Mouse (Mus musculus): ENCODE results near the gene Cog2.

Cog2 gene

DNA sequence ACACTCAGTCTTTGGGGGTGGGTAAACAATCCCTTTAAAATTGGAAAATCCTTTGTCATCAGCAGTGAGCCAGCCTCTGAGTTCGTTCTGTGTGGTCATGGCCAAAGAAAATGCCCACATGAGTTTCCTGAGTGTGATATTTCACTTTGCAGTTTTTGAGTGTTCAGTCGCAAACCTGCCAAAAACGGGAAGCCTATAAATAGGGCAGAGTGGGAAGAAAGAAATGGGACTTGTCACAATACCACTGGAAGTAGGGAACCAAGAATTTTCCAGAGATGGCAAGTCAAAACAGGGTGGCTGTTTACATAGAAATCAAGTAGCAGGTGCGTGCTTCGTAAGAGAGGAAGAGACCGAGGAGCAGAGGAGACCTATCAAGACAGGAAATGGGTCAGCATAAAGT, 4.0 kb upstream of the Cog2 start:
- DNase-seq (ENCODE audit: low spot score): no peak

DNA sequence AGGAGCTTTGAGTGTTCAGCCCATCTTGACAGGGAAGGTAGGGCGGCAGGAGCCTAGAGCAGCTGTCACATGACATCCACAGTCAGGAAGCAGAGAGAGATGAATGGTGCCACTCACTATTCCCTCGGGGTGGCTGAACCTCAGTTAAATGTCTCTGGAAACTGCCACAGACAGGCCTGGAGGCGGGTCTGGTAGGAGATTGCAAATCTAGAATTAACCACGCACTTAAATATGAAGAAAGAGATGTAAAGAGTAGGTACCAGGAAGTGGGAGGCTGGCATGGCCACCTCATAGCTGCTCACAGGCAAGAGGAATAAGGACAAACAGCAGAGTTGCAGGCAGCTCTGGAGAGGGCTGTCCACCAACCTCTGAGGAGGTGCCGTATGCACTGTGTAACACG, 3.4 kb upstream of the Cog2 start:
- no peak for DNase-seq (ENCODE audit: low spot score)

DNA sequence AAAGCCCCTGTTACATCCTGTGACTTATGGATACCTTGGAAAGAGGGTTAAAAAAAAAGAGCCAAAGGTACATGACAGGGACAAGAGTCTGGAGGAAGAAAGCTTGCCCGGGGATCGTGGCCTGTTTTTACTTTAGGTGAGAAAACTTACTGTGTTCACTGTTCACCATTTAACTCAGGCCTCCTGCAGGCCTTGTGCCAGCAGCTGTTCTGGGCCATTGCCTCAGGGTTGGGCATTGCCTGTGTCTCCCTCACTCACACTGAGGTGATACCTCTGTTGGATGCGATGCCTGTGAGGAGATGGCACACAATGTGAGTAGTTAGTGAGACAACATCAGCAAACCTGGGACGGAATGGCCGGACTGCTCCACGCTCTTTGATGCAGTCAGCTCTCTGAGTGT, 1.4 kb downstream of the Cog2 start:
- no peak for DNase-seq (ENCODE audit: low spot score)

DNA sequence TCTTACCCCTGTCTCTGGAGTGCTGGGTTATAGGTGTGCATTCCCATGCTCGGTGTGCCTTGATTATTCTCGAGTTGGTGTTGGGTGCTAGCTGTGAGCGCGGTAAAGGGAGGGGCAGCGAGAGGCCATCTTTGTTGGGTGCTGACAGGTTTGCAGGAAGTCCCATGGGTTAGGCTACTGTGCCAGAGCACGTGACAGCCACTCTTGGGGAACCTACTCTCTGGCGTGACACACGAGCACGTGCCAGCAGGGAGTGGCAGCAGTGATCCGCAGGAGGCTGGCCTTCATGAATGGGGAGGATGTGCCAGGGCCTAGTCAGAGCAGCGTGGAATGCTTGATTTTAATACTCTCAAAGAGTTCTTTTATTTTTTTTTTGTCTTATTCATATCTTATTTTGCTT, 5.7 kb downstream of the Cog2 start:
- no peak for DNase-seq (ENCODE audit: low spot score)

DNA sequence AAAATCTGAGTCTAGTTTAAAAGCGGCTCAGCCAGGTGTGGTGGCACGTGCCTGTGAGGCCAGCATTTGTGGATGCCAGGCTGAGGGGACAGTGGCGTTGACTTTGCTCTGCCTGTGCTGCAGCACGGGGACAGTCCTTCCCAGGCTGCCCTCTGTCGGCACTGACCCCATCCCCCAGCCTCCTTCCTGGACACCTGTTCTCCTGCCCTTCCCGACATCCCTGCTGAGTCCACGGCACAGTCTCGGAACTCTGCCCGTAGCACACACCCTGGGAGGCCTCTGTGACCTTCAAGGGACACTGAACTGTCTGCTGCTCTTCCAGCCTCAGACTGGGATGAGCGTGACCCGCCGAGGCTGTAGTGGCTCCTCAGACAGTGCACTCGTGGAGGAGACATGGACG, 9.5 kb downstream of the Cog2 start:
- DNase-seq (ENCODE audit: low spot score): no peak

DNA sequence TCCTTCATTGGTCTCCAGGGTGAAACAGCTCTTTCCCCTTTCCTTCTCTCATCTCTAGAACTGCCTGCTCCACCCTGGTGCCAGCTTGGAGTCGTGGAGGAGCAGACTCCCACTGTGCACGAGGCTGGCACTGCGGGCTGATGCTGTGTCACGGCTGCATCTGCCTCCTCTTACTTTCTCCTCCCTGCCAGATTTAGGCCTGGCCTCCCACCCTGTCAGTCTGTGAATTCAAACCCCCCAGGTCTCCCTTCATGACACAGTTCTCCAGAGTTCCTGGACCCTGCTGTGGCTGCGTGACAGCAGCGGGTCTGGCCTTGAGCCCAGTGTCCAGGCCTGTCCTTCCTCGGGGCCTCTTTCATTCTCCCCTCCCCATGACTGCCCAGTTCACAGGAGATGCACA, 10.0 kb downstream of the Cog2 start:
- no peak for DNase-seq (ENCODE audit: low spot score)

DNA sequence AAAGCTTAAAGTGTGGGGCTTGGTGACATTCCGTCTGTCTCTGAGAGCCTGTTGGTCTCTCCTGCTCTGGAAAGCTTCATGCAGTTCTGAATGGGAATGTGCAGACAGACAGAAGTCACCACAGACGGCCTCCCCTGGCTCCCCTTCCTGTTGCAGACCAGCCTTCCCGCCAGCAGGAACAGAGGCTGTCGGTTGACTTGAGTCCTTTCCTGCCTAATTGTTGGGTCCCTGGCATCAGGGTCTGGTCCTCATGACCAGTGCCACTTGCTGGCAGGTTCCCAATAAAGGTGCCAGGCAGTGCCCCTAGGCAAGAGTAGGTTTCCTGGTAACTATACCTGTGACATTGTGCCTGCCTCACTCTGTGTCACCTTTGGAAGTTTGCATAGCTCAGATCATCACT, 10.4 kb downstream of the Cog2 start:
- DNase-seq (ENCODE audit: low spot score): no peak

DNA sequence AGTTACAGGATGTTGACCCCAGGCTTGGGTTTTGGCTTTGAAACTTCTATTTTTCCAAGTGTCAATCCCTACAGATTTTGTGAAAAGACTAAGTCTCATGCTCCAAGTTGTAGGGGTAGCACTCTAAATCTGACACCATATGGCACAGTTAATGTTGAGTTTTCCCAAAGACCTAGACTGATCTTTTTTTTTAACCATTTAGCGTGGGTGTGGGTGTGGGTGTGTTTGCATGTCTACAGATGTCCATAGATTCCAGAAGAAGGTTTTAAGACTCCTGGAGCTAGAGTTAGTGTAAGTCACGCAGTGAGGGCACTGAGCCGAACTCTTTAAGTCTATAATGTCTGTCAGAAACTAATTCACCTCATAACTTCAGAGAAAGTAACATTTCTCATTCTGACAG, 12.1 kb downstream of the Cog2 start:
- DNase-seq (ENCODE audit: low spot score): no peak

DNA sequence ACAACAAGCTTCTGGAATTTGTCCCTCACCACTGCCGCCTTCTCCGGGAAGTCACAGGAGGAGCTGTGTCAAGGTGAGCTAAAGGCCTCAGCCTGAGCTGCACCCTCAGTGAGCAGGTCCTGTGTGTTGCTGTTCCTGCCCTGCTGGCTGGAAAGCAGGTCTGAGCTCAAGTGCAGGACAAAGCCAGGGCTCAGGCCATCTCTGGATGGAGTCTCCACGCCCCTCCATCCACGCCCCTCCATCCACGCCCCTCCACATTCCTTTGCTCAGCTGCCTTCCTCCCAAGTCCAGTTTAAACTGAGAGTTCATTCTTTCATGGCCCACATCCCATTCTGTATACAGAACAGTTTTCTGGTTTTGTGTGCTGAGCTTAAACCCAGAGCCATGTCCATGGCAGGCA, 14.9 kb downstream of the Cog2 start:
- no peak for DNase-seq (ENCODE audit: low spot score)

DNA sequence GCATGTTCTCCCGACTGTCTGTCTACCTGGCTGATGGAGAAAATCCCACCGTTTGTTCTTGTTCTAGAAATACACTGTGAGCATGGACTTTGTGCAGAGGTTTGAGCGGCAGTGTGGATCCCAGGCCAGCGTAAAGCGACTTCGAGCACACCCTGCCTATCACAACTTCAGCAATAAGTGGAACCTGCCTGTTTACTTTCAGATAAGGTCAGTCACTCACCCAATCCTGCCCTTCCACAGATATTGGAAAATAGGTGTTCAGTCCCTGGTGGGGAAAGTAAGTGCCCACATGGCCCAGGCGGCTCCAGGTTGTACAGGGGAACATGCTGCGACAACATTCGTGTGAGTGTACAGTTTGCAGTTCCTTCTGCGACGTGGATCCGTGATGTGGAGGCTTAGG, 20.3 kb downstream of the Cog2 start:
- DNase-seq (ENCODE audit: low spot score): no peak

DNA sequence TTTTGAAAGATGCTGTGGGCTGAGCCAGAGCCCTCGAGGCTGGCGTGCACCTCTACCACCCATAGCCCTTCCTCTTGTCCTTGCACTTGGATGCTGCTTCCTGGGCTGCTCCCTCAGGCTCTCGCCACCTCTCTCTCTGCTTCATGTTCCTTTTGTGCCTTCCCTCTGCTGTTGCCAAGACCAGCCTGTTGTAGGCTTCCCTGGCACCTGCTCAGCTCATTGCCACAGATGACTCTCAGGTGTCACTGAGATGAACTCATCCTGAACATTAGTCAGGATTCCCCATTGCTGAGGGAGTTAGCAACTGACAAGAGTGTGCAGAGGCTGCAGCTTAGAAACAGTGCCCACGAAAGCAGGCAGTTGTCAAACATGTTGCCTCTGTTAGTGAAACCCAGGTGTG, 21.4 kb downstream of the Cog2 start:
- DNase-seq (ENCODE audit: low spot score): no peak

DNA sequence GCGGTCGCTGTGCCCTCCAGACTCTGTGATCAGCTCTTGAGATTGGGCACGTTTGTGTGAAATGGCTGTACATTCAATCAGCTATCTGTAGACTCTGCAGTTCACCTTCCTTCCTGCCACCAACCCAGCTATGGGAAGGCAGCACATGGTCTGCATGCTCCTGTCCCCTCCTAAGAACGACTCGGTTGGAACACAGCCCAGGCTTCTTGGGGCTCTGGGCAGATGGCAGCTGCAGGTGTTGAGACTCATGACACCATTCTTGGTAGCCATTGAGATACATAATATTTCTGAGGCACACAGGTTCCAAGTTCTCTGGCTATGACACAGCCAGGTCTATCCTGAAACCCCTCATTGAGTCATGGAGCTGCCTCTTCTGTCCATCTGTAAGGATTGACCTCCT, 22.7 kb downstream of the Cog2 start:
- no peak for DNase-seq (ENCODE audit: low spot score)

DNA sequence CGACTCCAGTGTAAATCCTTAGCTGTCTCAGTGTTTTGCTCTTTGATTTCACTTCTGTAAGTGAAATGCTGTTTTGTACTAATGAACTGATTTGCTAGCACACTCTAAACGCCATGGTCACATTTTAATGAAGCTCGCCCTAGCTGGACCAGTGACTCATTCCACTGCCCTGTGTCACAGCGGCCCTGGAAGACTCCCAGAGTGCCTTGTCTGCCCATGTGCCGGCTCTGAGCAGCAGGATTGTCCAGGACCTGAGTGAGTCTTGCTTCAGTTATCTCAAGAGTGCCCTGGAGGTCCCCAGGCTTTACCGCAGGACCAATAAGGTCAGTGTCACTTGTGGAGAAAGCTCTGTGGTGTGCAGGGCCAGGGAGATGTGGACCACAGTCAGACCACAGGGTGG, 25.8 kb downstream of the Cog2 start:
- DNase-seq (ENCODE audit: low spot score): no peak

DNA sequence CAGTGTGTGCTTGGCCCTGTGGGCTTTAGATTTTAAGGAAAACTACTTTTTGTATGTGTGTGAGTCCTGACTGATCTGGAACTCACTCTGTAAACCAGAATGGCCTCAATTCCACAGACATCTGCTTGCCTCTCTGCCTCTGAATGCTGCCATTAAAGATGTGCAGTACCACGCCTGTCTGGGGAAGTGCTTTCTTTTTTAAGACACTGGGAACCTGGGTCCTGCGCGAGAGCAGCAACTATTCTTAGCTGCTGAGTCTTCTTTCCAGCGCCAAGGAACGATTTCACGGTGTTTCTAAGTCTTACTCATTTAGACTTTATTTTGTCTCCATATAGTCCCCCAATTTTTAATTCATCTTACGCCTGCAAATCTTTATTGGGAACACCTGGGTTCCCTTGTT, 26.2 kb downstream of the Cog2 start:
- DNase-seq (ENCODE audit: low spot score): no peak

DNA sequence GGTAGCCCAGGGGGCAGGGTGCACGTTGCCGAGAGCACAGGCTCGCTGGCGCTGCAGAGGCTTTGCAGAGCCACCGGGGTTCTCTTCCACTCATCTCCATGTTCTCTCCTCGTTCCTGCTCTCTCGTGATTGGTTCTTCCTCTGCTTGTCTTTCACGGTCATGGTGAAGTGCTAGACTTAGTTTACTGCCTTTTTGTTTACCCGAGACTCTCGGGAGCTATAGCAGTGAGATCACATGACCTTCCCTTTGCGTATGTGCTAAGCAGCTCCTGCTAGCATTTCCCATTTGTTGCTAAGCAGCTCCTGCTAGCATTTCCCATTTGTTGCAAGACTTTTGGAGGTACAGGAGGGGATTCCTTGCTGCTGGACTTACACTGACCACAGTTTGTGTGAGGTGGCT, 26.7 kb downstream of the Cog2 start:
- DNase-seq (ENCODE audit: low spot score): no peak

DNA sequence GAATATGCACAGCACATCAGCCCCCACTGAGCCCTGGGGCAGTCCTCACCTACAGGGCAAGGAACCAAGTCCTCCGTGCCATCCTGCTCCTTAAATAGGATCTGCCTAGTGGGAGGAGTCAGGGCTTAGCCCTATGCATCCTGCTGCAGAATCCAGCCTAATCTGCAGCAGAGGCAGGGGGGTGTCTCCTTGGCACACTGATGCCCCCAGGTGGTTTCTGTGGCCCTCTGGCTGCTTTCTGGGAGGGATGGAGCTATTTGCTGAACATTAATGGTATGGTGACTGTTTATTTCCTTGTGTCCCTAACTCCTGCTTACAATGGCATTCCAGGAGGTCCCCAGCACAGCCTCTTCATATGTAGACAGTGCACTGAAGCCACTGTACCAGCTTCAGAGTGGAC, 27.6 kb downstream of the Cog2 start:
- DNase-seq (ENCODE audit: low spot score): no peak

DNA sequence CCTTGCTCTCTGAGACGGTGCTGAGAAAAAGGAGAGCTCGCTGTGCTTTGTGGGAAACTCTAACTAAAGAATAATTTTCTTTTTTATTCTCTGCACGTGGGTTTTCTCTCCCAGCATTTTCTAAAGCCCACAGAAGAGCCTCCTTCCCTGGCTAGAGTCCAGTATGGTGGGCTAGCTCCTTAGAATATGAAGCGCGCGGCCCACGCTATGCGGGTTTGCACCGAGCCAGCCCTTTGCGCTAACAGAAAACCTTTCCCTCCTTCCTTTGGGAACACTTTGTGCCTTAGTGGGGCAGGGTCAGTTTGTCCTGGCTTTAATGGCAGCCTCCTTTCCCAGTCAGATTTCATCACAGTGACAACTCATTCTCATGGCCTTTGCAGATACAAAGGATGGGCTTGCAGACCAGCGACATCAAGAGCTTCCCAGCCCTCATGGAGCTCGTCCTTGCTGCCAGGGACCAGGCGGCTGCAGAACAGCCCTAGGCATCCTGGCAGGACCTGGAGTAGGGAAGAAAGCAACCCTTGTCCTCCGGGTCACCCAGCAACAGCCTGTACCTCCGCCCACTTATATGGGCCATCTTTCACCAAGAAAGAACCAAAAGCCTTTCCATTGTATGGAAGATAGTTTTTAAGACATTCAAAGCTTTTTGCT, 30.6 kb downstream of the Cog2 start:
- DNase-seq (ENCODE audit: low spot score): no peak

DNA sequence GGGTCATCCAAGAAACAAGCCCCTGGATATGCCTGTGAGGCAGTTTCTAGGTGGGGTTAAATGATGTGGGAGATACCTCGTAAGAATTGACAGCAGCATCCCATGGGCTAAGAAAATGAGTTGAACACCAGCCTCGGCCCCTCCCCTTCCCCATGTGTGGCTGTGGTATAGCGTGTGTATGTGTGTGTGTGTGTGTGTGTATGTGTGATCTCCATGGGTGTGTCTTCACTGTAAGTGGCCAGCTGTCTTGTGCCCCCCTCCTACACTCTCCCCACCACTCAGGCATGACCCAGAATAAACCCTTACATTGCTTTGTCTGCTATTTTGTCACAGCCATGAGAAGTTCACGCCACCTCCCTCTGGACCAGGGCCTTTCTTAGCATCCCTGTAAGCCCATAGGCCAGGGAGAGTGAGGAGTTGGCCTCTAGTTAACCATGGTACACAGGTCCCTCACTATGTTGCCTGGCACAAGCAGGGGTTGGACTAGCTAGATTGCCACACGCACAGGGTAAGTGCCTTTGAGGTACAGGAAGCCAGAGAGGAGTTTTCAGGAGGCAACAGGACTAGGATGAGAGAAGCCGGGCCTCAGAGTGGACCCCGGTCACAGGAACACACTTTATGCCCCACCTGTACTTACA, 34.7 kb downstream of the Cog2 start:
- no peak for DNase-seq (ENCODE audit: low spot score)

DNA sequence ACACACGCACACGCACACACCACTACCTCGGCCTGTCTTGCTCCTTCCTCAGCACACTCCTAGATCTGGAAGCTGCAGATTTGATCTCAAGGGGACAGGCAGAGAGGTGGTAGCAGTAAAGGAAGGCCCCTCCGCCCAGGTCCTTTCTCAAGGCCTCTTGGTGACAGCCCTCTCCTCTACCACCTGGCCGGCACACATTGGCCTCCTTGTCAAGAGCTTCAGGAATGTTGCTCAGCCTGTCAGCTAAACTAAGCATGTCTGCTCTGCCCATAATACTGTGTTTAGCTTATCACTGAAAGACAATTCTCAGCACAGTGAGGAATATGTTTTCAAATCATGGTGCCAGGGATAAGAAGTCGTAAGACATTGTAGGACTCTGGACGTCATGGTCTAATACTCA, 35.6 kb downstream of the Cog2 start:
- DNase-seq (ENCODE audit: low spot score): no peak

DNA sequence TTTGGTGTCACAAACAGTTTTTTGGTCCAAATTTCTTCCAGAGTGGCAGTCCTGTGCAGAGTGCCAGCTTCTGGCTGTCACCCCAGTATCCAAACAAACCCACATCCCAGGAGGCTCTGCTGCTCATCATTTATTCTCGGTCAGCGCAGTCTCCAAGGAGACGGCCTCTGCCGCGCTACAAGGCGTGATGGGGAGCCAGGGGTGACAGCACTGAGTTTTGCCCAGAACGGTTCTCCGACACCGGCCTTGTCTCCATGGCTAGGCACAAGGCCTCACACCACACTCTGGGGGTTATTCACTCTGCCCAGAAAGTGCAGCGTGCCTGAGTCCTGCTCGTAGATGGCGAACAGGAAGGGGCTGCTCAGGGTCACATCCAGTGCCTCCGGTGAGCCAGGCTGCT, 36.1 kb downstream of the Cog2 start:
- no peak for DNase-seq (ENCODE audit: low spot score)

DNA sequence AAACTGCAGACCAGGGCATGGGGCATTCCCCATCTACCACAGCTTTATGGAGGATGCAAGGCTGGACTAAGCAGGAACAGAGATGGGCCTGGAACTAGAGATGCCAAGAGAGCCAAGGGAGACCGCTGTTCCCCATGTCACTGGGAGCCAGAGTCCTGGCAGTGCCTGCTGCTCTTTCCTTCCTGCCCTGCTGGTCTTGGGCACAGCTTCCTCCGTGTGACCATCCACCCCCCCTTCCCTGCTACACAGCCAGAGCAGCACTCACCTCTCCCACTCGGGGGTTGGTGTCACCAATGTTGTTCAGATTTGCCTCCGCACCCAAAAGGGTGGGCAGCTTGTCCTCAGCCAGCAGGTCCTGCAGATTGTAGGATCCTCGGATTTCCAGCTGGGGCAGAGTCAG, 36.9 kb downstream of the Cog2 start:
- DNase-seq (ENCODE audit: low spot score): no peak

DNA sequence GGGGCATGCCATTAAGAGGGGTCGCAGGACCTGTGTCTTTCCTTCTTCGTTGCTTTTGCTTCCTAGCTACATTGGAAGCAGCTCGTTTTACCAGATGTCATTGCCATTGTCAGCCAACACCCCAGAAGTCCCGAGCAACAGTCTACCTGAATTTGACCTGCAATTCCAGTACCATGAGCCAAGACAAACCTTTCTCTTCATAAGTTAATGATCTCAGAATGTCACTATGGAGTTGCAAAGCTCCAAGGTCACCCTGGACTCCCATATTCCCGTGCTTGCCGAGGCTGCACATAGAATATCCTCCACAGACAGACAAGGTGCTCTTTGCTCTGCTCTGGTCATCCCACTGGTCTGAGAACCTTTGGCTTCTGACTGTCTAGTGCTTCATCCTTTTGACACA, 46.6 kb downstream of the Cog2 start:
- no peak for DNase-seq (ENCODE audit: low spot score)

DNA sequence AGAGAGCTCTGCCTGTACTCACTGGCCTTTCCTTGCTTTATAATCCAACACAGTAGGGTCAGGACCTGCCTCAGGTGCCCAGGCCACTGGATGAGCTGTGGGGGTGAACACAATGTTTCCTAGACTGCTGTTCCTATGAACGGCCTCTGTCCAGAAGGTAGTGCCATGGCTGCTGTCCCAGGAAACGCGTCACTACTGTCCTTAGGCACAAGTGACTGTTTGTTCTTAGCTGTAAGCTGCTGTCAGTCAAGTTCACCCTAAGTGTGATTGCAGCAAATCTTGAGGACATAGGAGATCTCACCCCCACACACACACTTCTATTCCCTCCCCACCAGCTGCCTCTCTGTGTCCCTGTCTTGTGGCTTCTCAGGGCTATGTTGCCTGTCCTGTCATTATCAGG, 47.0 kb downstream of the Cog2 start:
- no peak for DNase-seq (ENCODE audit: low spot score)

DNA sequence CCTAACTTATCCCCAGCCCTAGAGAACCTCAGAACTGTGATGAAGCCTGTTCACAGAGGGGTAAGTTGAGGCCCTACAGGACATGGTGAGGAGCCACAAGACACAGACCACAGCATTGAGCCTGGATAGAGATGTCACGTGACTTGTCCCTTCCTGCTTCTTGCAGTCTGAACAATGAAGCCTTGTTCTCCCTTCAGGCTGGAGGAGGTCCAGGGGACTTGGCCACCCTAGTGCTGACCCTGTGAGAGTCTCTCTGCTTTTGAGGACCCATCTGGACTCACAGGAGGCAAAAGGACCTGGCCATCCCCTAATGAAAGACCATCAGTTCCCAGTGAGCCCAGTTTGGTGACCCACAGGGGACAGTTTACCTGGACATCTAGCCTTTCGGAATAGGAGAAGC, 48.5 kb downstream of the Cog2 start:
- DNase-seq (ENCODE audit: low spot score): no peak

DNA sequence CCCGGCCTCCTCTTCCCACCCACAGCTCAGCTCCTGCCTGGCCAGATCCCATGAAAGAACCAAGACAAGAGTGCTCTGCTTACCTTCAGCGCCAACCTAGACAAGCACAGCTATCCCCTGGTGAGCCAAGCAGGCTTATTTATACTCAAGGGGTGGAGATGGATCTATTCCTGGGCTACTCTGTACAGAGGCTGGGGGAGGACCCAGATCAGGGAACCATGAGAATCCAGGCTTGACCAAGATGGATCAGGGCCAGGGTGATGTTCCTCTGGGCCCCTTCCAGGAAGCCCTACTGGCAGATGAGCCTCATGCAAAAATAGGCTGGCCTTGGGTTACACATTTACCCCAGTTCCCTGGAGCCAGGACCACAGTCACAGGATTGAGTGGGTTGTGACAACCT, 49.0 kb downstream of the Cog2 start, which contains the start of gene Agt:
Gene Agt, minus strand, starts transcription at position 114 of the 400 bp plus-strand sequence.
- DNase-seq (ENCODE audit: low spot score): no peak
